Mouse (Mus musculus) hindbrain, postnatal 0 days (tissue): ENCODE measurements around the gene Nos1ap. TPM values are rescaled to one million over a fixed set of nuclear protein-coding genes. Genes with fewer than 3 reads are reported as not detected.

ENCODE experiments used
- ATAC-seq: fragments of 200-750 bp; cut with Nextera tagmentation; 2 replicates; pipeline ENCODE4 v1.8.0; 2017; ENCODE audit warnings: mild to moderate bottlenecking, moderate TSS enrichment, moderate library complexity
- DNase-seq: peaks from one replicate; pipeline ENCODE4 v3.0.0-alpha.2; 2015; ENCODE audit warnings: low spot score
- H3K27ac ChIP-seq: fragments of 300-500 bp; sonication (generic); 2 replicates; pipeline ENCODE4 v1.5.1; 2014; ENCODE audit warnings: mild to moderate bottlenecking
- H3K27me3 ChIP-seq: fragments of 300-500 bp; sonication (generic); 2 replicates; pipeline ENCODE4 v1.6.1; 2014; ENCODE audit warnings: low read length, mixed read lengths; ENCODE audit not compliant: insufficient read depth
- H3K36me3 ChIP-seq: fragments of 300-500 bp; sonication (generic); 2 replicates; pipeline ENCODE4 v1.6.1; 2014; ENCODE audit warnings: low read length, mixed read lengths; ENCODE audit not compliant: insufficient read depth
- H3K4me1 ChIP-seq: fragments of 300-500 bp; sonication (generic); 2 replicates; pipeline ENCODE4 v1.6.1; 2014; ENCODE audit warnings: antibody characterized with exemption, low read length, mixed read lengths; ENCODE audit not compliant: insufficient read depth
- H3K4me2 ChIP-seq: fragments of 300-500 bp; sonication (generic); 2 replicates; pipeline ENCODE4 v1.6.1; 2014; ENCODE audit warnings: low read depth, mild to moderate bottlenecking, low read length, moderate library complexity, mixed read lengths
- H3K4me3 ChIP-seq: fragments of 300-500 bp; sonication (generic); 2 replicates; pipeline ENCODE4 v1.5.1; 2014; ENCODE audit warnings: low read length
- H3K9ac ChIP-seq: fragments of 300-500 bp; sonication (generic); replicated peaks from 2 replicates; pipeline ENCODE4 v1.6.1; 2014; ENCODE audit warnings: mild to moderate bottlenecking, low read length, moderate library complexity, mixed read lengths
- H3K9me3 ChIP-seq: fragments of 300-500 bp; sonication (generic); 2 replicates; pipeline ENCODE4 v1.6.1; 2016; ENCODE audit warnings: low read length, mixed read lengths
- CTCF ChIP-seq: IDR thresholded peaks from 2 replicates; pipeline ENCODE4 v1.5.1; 2016; ENCODE audit warnings: antibody characterized with exemption, control low read depth, low read depth
- WGBS: fragments of 180-500 bp; shearing (Covaris S2); extraction: QIAGEN DNeasy Blood & Tissue Kit; methylation state at CpG from one replicate; pipeline ENCODE4 v1.1.7; 2014; 5-methylcytosine and 5-hydroxymethylcytosine counted together
- polyA plus RNA-seq: library from polyadenylated mRNA; unstranded; fragments of >200 nt; fragmentation: Nextera tagmentation; extraction: Ambion mirVana; gene quantifications from 2 replicates; pipeline ENCODE4 v1.2.1, GENCODE M21; 2015
- total RNA-seq: library from RNA; depleted of rRNA; stranded (reverse); fragments of >200 nt; gene quantifications from 2 replicates; pipeline ENCODE4 v1.2.3, GENCODE M21; 2014

Nos1ap gene
- total and polyA plus RNA-seq, 2 experiments from 2014 or later: 10.1 to 12.4 TPM

GRCm38 (mm10) chr1:170590041-170590360, 340 bp upstream of the Nos1ap start:
- WGBS: 1% methylated on average over 11 of the region's 11 CpGs
- Histone ChIP-seq H3K9me3 (no peaks in the 10 kb centered on the region), H3K36me3 (no peaks in the 10 kb centered on the region), H3K4me2 (peak overlapping the region; percentile 64), H3K9ac (peak overlapping the region; percentile 76), H3K4me1 (0 out of 2 replicates have a peak, but pooled peaks cover 4% of the 10 kb centered on the region), H3K4me3 (peak overlapping the region; percentile 77), H3K27me3 (no peaks in the 10 kb centered on the region), H3K27ac (peak overlapping the region; percentile 37; the same call in 1 of the 2 replicates)
- ATAC-seq (peak; percentile 1; the same call in 1 of the 2 replicates), DNase-seq (no peak)
- TF ChIP-seq CTCF: no peak

- WGBS: 4% methylated on average over 8 of the region's 8 CpGs
- ATAC-seq (peak; percentile 11; the same call in 1 of the 2 replicates), DNase-seq (peak; percentile 37)
- H3K27me3 ChIP-seq: no peaks in the 10 kb centered on the region
- H3K36me3 ChIP-seq: no peaks in the 10 kb centered on the region
- H3K9ac ChIP-seq: peak overlapping the region; percentile 76
- H3K4me3 ChIP-seq: peak overlapping the region; percentile 77
- no peak for TF ChIP-seq CTCF
- peak overlapping the region; percentile 37; the same call in 1 of the 2 replicates for H3K27ac ChIP-seq
- H3K4me2 ChIP-seq: peak overlapping the region; percentile 64
- H3K9me3 ChIP-seq: no peaks in the 10 kb centered on the region
- H3K4me1 ChIP-seq: 0 out of 2 replicates have a peak, but pooled peaks cover 4% of the 10 kb centered on the region
Measured at GRCm38 (mm10) chr1:170588879-170589218, 812 bp downstream of the Nos1ap start.

- ATAC-seq: no peak
- TF ChIP-seq CTCF: no peak
- Histone ChIP-seq H3K4me3 (peak overlapping the region; percentile 77), H3K27ac (no peak overlapping the region), H3K4me2 (peak overlapping the region; percentile 64), H3K9ac (0 out of 2 replicates have a peak overlapping the region, but pooled peaks have one; percentile 21), H3K4me1 (0 out of 2 replicates have a peak, but pooled peaks cover 4% of the 10 kb centered on the region), H3K9me3 (no peaks in the 10 kb centered on the region), H3K27me3 (no peaks in the 10 kb centered on the region), H3K36me3 (no peaks in the 10 kb centered on the region)
- WGBS: 25% methylated on average over 6 of the region's 6 CpGs
- no peak for DNase-seq
Measured at GRCm38 (mm10) chr1:170588353-170588752, 1.3 kb downstream of the Nos1ap start.

GRCm38 (mm10) chr1:170586715-170587114, 2.9 kb downstream of the Nos1ap start:
- H3K9me3 ChIP-seq: no peaks in the 10 kb centered on the region
- no peaks in the 10 kb centered on the region for H3K27me3 ChIP-seq
- H3K4me1 ChIP-seq: 0 out of 2 replicates have a peak, but pooled peaks cover 4% of the 10 kb centered on the region
- no peak for TF ChIP-seq CTCF
- DNase-seq (peak; percentile 17), ATAC-seq (no peak)
- H3K9ac ChIP-seq: no peak overlapping the region
- 55% methylated on average over 6 of the region's 6 CpGs for WGBS
- H3K36me3 ChIP-seq: no peaks in the 10 kb centered on the region
- H3K4me3 ChIP-seq: no peak overlapping the region
- no peak overlapping the region for H3K27ac ChIP-seq
- peak overlapping the region; percentile 33; the same call in 1 of the 2 replicates for H3K4me2 ChIP-seq

- WGBS: 96% methylated on average over 2 of the region's 2 CpGs
Measured at GRCm38 (mm10) chr1:170583925-170584324, 5.7 kb downstream of the Nos1ap start.

GRCm38 (mm10) chr1:170582341-170582740, 7.3 kb downstream of the Nos1ap start:
- TF ChIP-seq CTCF: no peak
- Histone ChIP-seq H3K4me1 (0 out of 2 replicates have a peak, but pooled peaks cover 4% of the 10 kb centered on the region), H3K4me2 (no peak overlapping the region), H3K27me3 (no peaks in the 10 kb centered on the region), H3K4me3 (no peak overlapping the region), H3K9ac (no peak overlapping the region), H3K36me3 (no peaks in the 10 kb centered on the region), H3K9me3 (no peaks in the 10 kb centered on the region), H3K27ac (no peak overlapping the region)
- no peak for ATAC-seq
- DNase-seq: no peak
- WGBS: 62% methylated on average over 5 of the region's 5 CpGs

More at GRCm38 (mm10) chr1:170583925-170584324, 5.7 kb downstream of the Nos1ap start:
- DNase-seq: no peak
- no peaks in the 10 kb centered on the region for H3K27me3 ChIP-seq
- no peak overlapping the region for H3K27ac ChIP-seq
- H3K9ac ChIP-seq: no peak overlapping the region
- no peaks in the 10 kb centered on the region for H3K36me3 ChIP-seq
- H3K9me3 ChIP-seq: no peaks in the 10 kb centered on the region
- ATAC-seq: no peak
- no peak overlapping the region for H3K4me3 ChIP-seq
- H3K4me1 ChIP-seq: 0 out of 2 replicates have a peak, but pooled peaks cover 4% of the 10 kb centered on the region
- H3K4me2 ChIP-seq: no peak overlapping the region
- TF ChIP-seq CTCF: no peak

GRCm38 (mm10) chr1:170580485-170581110, 9.1 kb downstream of the Nos1ap start:
- ATAC-seq: no peak
- no peaks in the 10 kb centered on the region for H3K36me3 ChIP-seq
- no peak overlapping the region for H3K27ac ChIP-seq
- TF ChIP-seq CTCF: no peak
- no peak overlapping the region for H3K9ac ChIP-seq
- no peaks in the 10 kb centered on the region; the same call in 1 of the 2 replicates for H3K4me1 ChIP-seq
- no peaks in the 10 kb centered on the region for H3K27me3 ChIP-seq
- H3K4me2 ChIP-seq: no peak overlapping the region
- H3K9me3 ChIP-seq: no peaks in the 10 kb centered on the region
- DNase-seq: no peak
- H3K4me3 ChIP-seq: no peak overlapping the region
- WGBS: 59% methylated on average over 13 of the region's 13 CpGs
